Mouse (Mus musculus) forebrain, embryonic 13.5 days (tissue): ENCODE data around the gene Rab37. TPM values are rescaled to one million over a fixed set of nuclear protein-coding genes. Genes with fewer than 3 reads are reported as not detected.

Experiments used
- ATAC-seq: fragments of 200-750 bp; cut with Nextera tagmentation; 2 replicates; pipeline ENCODE4 v1.8.0; 2017
- H3K27ac ChIP-seq: fragments of 300-500 bp; sonication (generic); 2 replicates; pipeline ENCODE4 v1.5.1; 2015; ENCODE audit warnings: inconsistent platforms, mild to moderate bottlenecking, moderate library complexity
- H3K27me3 ChIP-seq: fragments of 300-500 bp; sonication (generic); 2 replicates; pipeline ENCODE4 v1.6.1; 2015; ENCODE audit warnings: mild to moderate bottlenecking, inconsistent platforms
- H3K36me3 ChIP-seq: fragments of 300-500 bp; sonication (generic); 2 replicates; pipeline ENCODE4 v1.6.1; 2015; ENCODE audit warnings: mild to moderate bottlenecking, inconsistent platforms; ENCODE audit not compliant: poor library complexity, severe bottlenecking
- H3K4me1 ChIP-seq: fragments of 300-500 bp; sonication (generic); 2 replicates; pipeline ENCODE4 v1.6.1; 2015; ENCODE audit warnings: inconsistent platforms
- H3K4me2 ChIP-seq: fragments of 300-500 bp; sonication (generic); 2 replicates; pipeline ENCODE4 v1.6.1; 2015; ENCODE audit warnings: inconsistent platforms, mild to moderate bottlenecking, moderate library complexity
- H3K4me3 ChIP-seq: fragments of 300-500 bp; sonication (generic); 2 replicates; pipeline ENCODE4 v1.5.1; 2015; ENCODE audit warnings: mild to moderate bottlenecking, inconsistent platforms
- H3K9ac ChIP-seq: fragments of 300-500 bp; sonication (generic); 2 replicates; pipeline ENCODE4 v1.6.1; 2015; ENCODE audit warnings: mild to moderate bottlenecking, inconsistent platforms
- H3K9me3 ChIP-seq: fragments of 300-500 bp; sonication (generic); replicated peaks from 2 replicates; pipeline ENCODE4 v1.6.1; 2016; ENCODE audit warnings: inconsistent platforms
- WGBS: fragments of 180-500 bp; shearing (Covaris S2); methylation state at CpG from one replicate; pipeline ENCODE4 v1.1.7; 2015; 5-methylcytosine and 5-hydroxymethylcytosine counted together
- polyA plus RNA-seq: library from polyadenylated mRNA; unstranded; fragments of >200 nt; fragmentation: Nextera tagmentation; extraction: Ambion mirVana; gene quantifications from 2 replicates; pipeline ENCODE4 v1.2.1, GENCODE M21; 2015

The Rab37 gene
- polyA plus RNA-seq, 1 experiment from 2014 or later = 0.76 TPM

GRCm38 (mm10) chr11:115150741-115151254 is 59.6 kb downstream of the Rab37 start:
- 86% methylated on average over 6 of the region's 6 CpGs for WGBS
- ATAC-seq = no peak
- H3K9me3 ChIP-seq = 0 out of 2 replicates have a peak, but pooled peaks cover 3% of the 10 kb centered on the region
- no peak overlapping the region for H3K9ac ChIP-seq
- H3K27ac ChIP-seq = no peak overlapping the region
- no peak overlapping the region for H3K4me3 ChIP-seq
- no peaks in the 10 kb centered on the region for H3K36me3 ChIP-seq
- H3K27me3 ChIP-seq = peaks cover 32% of the 10 kb centered on the region
- peaks cover 19% of the 10 kb centered on the region for H3K4me1 ChIP-seq
- no peak overlapping the region for H3K4me2 ChIP-seq

- H3K9me3 ChIP-seq = 0 out of 2 replicates have a peak, but pooled peaks cover 3% of the 10 kb centered on the region
- peak overlapping the region; percentile 35 for H3K4me3 ChIP-seq
- H3K27me3 ChIP-seq = peaks cover 40% of the 10 kb centered on the region
- 7% methylated on average over 15 of the region's 15 CpGs for WGBS
- H3K36me3 ChIP-seq = no peaks in the 10 kb centered on the region
- peaks cover 19% of the 10 kb centered on the region for H3K4me1 ChIP-seq
- H3K27ac ChIP-seq = no peak overlapping the region
- H3K4me2 ChIP-seq = peak overlapping the region; percentile 65
- peak overlapping the region; percentile 60 for H3K9ac ChIP-seq
- peak; percentile 84 for ATAC-seq
These were observed 60.7 kb downstream of the Rab37 start for GRCm38 (mm10) chr11:115151755-115152429.

GRCm38 (mm10) chr11:115153088-115153487 is 61.9 kb downstream of the Rab37 start:
- Histone ChIP-seq H3K27ac (no peak overlapping the region), H3K4me1 (peaks cover 21% of the 10 kb centered on the region), H3K4me2 (no peak overlapping the region), H3K4me3 (no peak overlapping the region), H3K36me3 (no peaks in the 10 kb centered on the region), H3K9ac (no peak overlapping the region), H3K9me3 (0 out of 2 replicates have a peak, but pooled peaks cover 3% of the 10 kb centered on the region), H3K27me3 (peaks cover 40% of the 10 kb centered on the region)
- no peak for ATAC-seq
- 79% methylated on average over 9 of the region's 9 CpGs for WGBS

- H3K9ac ChIP-seq = no peak overlapping the region; the same call in 1 of the 2 replicates
- H3K9me3 ChIP-seq = 0 out of 2 replicates have a peak, but pooled peaks cover 3% of the 10 kb centered on the region
- WGBS = 1% methylated on average over 32 of the region's 35 CpGs
- H3K36me3 ChIP-seq = no peaks in the 10 kb centered on the region
- H3K27ac ChIP-seq = no peak overlapping the region
- H3K4me3 ChIP-seq = peak overlapping the region; percentile 31
- H3K27me3 ChIP-seq = peaks cover 40% of the 10 kb centered on the region
- peaks cover 24% of the 10 kb centered on the region for H3K4me1 ChIP-seq
- peak overlapping the region; percentile 51 for H3K4me2 ChIP-seq
- ATAC-seq = peak; percentile 67
These were observed 62.6 kb downstream of the Rab37 start for GRCm38 (mm10) chr11:115153699-115154292.

DNA sequence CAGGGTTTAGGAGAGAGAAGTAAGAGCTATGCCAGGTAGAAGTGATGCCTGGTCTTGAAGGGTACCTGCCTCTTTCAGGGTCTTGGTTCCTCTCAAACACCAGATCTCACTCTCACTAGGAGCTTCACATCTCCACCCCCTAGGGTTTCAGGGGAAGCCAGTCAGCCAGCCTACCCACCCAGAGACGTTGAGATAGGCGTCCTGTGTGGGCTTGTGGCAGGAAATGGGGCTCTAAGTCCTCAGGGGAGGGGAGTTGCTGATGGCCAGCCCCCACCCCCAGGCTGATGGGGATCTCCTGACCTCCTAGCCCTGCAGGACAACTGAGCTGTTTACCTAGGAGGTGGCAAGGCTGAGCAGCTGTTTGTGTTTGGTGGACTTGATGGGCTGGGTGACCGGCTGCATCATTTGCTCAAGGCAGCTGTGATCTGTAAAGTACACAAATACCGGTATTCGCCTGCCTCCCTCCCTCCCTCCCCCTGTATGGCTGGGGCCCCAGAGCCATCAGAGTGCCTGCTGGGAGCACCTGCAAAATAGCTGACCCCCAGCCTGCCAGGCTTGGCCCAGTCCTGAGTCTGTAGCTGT is 63.9 kb downstream of the Rab37 start:
- 19% methylated on average over 5 of the region's 5 CpGs for WGBS
- no peak for ATAC-seq
- H3K4me3 ChIP-seq = no peak overlapping the region
- no peak overlapping the region for H3K27ac ChIP-seq
- no peaks in the 10 kb centered on the region for H3K9me3 ChIP-seq
- peaks cover 40% of the 10 kb centered on the region for H3K27me3 ChIP-seq
- H3K4me2 ChIP-seq = no peak overlapping the region
- no peak overlapping the region for H3K9ac ChIP-seq
- H3K4me1 ChIP-seq = peaks cover 24% of the 10 kb centered on the region
- no peaks in the 10 kb centered on the region for H3K36me3 ChIP-seq

DNA sequence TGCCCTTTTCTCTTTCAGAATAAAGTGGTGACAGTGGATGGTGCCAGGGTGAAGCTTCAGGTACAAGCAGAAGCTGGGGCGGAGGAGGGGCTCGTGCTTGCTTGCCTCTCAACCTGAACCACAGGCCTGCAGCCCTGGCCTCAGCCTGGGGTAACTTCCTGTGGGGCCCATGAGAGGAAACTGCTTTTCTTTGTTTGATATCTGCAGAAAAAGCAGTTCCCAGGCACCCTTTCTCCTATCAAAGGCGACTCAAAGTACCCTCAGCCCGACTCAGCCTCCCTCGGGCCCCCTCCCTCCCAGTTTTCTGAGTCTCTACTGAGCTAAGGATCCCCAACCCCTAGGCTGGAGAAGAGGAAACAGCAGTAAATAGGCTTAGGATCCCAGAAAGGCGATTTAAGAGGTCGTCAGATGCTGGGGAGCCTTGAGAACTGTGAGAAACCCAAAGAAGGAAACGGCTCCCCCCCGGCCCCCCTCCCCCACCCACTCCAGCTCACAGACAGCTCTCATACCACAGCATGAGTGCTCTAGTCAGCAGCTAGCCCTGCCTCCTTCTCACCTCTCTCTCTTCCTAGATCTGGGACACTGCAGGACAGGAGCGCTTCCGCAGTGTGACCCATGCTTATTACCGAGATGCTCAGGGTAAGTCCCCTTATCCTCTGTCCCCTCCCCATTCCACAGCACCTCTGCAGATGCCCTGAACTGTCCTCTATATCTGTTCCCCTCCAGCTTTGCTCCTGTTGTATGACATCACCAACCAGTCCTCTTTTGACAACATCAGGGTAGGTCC is 66.9 kb downstream of the Rab37 start:
- Histone ChIP-seq H3K4me1 (peaks cover 18% of the 10 kb centered on the region), H3K27ac (no peak overlapping the region), H3K4me2 (no peak overlapping the region), H3K4me3 (no peak overlapping the region), H3K9me3 (no peaks in the 10 kb centered on the region), H3K9ac (no peak overlapping the region), H3K27me3 (peaks cover 52% of the 10 kb centered on the region), H3K36me3 (no peaks in the 10 kb centered on the region)
- 43% methylated on average over 12 of the region's 12 CpGs for WGBS
- no peak for ATAC-seq

DNA sequence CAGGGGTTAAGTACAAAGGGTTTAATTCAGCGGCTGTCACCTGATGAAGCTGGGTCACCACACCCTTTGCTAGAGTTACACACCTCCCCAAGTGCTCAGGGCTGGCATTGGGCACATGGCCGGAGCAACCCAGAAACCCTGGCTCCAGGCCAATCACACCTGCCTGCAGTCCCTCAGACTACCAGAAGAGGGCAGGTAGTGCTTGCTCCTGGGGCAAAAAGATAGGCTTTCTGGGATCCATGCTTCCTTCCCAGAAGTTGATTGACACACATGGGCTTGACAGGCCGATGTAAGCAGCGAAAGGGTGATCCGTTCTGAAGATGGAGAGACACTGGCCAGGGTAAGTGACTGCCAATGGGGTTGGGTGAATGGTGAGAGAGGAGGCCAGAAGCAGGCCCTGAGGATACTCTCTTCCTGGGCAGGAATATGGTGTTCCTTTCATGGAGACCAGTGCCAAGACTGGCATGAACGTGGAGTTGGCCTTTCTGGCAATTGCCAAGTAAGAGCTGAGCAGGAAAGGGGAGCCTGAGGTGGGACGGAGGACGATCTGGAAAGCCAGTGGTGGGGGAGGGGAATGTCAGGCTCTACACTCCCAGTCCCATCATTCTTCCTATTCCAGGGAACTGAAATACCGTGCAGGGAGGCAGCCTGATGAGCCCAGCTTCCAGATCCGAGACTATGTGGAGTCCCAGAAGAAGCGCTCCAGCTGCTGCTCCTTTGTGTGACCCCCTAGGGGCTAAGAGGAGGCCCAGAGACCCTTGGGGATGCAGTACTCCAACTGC is 69.0 kb downstream of the Rab37 start:
- H3K9me3 ChIP-seq = no peaks in the 10 kb centered on the region
- no peak for ATAC-seq
- no peak overlapping the region; the same call in 1 of the 2 replicates for H3K9ac ChIP-seq
- H3K4me3 ChIP-seq = no peak overlapping the region
- 43% methylated on average over 11 of the region's 11 CpGs for WGBS
- H3K27ac ChIP-seq = no peak overlapping the region
- no peak overlapping the region for H3K4me2 ChIP-seq
- H3K36me3 ChIP-seq = no peaks in the 10 kb centered on the region
- H3K4me1 ChIP-seq = peaks cover 29% of the 10 kb centered on the region
- peaks cover 50% of the 10 kb centered on the region for H3K27me3 ChIP-seq

- Histone ChIP-seq H3K4me3 (no peak overlapping the region), H3K27me3 (peaks cover 50% of the 10 kb centered on the region), H3K4me2 (no peak overlapping the region), H3K9me3 (no peaks in the 10 kb centered on the region), H3K9ac (no peak overlapping the region), H3K4me1 (peaks cover 35% of the 10 kb centered on the region), H3K27ac (no peak overlapping the region), H3K36me3 (no peaks in the 10 kb centered on the region)
- no peak for ATAC-seq
- 24% methylated on average over 10 of the region's 10 CpGs for WGBS
These were observed 69.8 kb downstream of the Rab37 start for GRCm38 (mm10) chr11:115160883-115161577.

DNA sequence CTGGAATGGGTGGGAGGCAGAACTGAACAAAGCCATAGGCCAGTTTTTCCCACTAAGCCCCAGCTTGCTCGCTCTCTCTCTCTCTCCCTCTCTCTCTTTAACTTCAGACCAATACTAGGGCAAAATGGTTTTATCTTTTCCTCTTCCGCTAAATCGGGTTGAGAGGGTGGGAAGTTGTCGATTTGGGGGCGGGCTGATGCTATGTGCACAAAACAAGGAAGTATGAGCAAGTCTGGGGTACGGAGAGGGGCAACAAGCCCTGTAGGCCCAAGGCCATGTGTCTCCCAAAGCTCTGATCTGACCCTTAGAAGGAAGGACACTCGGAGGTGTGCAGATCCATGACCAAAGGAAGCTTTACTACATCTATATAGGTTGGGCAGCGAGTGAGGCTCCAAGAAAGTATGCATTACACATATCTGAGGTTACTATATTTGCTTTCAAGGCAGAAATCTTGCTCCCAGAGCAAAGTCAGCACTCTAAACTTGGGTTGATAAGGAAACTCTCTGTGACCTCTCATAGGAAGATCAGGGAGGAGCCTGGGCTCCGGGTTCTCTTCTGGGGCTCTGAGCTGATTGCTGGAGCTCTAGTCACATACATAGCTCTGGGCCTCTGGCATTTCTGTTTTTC is 70.5 kb downstream of the Rab37 start:
- Histone ChIP-seq H3K27ac (no peak overlapping the region), H3K36me3 (no peaks in the 10 kb centered on the region), H3K27me3 (peaks cover 49% of the 10 kb centered on the region), H3K4me2 (no peak overlapping the region), H3K4me1 (peaks cover 35% of the 10 kb centered on the region), H3K4me3 (no peak overlapping the region), H3K9me3 (no peaks in the 10 kb centered on the region), H3K9ac (no peak overlapping the region)
- no peak for ATAC-seq
- 60% methylated on average over 9 of the region's 9 CpGs for WGBS

DNA sequence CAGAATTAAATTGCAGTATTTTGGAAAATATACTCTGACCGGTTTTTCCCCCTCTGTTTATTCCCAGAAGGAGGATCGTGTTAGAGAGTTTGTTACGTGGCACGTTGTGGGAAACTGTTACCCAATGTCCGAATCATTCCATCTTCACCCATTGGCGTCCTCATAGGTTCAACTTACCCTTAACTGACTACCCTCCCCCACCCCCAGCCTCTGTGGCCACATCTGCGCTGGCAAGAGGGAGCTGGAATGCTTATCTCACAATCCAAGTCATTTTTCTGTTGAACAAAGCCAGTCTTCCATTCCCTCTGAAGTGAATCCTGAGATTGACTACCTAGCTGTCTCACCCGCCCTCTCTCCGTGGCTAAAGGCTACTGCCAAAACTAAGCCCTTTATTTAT is 71.0 kb downstream of the Rab37 start:
- H3K9ac ChIP-seq = no peak overlapping the region
- 26% methylated on average over 9 of the region's 9 CpGs for WGBS
- no peaks in the 10 kb centered on the region for H3K9me3 ChIP-seq
- H3K4me3 ChIP-seq = no peak overlapping the region
- peak overlapping the region; percentile 82; the same call in 1 of the 2 replicates for H3K4me2 ChIP-seq
- H3K27me3 ChIP-seq = peaks cover 49% of the 10 kb centered on the region
- ATAC-seq = no peak
- H3K36me3 ChIP-seq = no peaks in the 10 kb centered on the region
- H3K4me1 ChIP-seq = peaks cover 35% of the 10 kb centered on the region
- no peak overlapping the region for H3K27ac ChIP-seq
